Mouse (Mus musculus): Measurements from ENCODE around the gene Enam. TPM values are rescaled to one million over a fixed set of nuclear protein-coding genes. Genes with fewer than 3 reads are reported as not detected.
A peak's percentile ranks its signal among the peaks of the same experiment; 100 is the strongest.
"Not testable (repeated sequence)": the region's sequence is repeated elsewhere in the genome, so short reads cannot be mapped to it uniquely, and the experiment has no call there.

Enam gene
- total RNA-seq, 2 experiments from 2014 or later, result not detected

- H3K27ac ChIP-seq, result no peak overlapping the region
- DNase-seq, result no peak
- no peak for TF ChIP-seq CTCF (IDR thresholded peaks at IDR 0.05)
- intact Hi-C loops (cut with DNase I), result no loop called here
- H3K4me3 ChIP-seq, result no peak overlapping the region
Observed at GRCm38 (mm10) chr5:88540845-88541244, 53.1 kb downstream of the Enam start.

GRCm38 (mm10) chr5:88542651-88543282, 55.0 kb downstream of the Enam start:
- DNase-seq, result peak; percentile 39
- intact Hi-C loops (cut with DNase I), result no loop called here
- Histone ChIP-seq H3K4me3 (peak overlapping the region; percentile 48), H3K27ac (no peak overlapping the region; the same call in 1 of the 2 replicates)
- TF ChIP-seq CTCF (IDR thresholded peaks at IDR 0.05), result peak; percentile 79

DNA sequence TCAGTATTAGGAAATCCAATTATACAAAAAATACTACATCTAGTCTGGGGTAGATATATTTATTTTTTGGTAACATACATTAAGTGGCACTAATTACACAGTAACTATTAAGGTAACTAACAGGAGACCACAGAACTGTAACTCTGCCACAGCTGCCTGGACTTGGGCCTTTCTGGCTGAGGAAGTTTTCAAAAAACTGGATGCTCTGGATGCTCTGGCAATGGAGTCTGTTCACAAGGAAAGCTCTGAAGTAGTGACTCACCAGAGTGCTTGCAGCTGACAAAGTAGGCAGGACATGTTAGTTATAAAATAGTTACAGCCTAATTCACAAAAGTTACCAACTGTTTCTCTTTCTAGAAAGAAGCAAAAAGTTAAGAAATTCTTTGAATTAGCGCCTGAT, 56.6 kb downstream of the Enam start:
- H3K4me3 ChIP-seq; DNase-seq; H3K27ac ChIP-seq; intact Hi-C loops (cut with DNase I): not testable (repeated sequence)

DNA sequence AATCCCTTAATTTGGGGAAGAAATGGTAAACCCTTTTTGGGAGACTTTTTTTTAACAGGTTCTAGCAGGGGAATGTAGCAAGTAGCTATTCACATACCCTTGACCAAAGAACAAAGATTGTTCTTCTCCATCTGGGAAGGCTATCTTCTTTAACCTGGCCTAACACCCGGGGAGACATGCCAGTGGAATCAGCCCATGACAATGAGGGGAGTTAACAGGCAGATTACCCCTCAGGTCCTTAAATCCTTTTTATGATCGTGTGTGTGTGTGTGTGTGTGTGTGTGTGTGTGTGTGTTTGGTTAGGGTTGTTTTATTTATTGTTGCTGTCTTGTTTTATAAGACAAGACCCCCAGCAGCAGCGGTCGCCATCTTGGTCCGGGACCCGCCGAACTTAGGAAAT, 57.8 kb downstream of the Enam start:
- Histone ChIP-seq H3K4me3 (no peak overlapping the region), H3K27ac (no peak overlapping the region)
- DNase-seq, result no peak
- TF ChIP-seq CTCF (IDR thresholded peaks at IDR 0.05), result no peak
- intact Hi-C loops (cut with DNase I), result no loop called here

- Histone ChIP-seq H3K27ac (peak overlapping the region; percentile 98), H3K4me3 (peak overlapping the region; percentile 76)
- DNase-seq, result no peak
- intact Hi-C loops (cut with DNase I), result no loop called here
- TF ChIP-seq CTCF (IDR thresholded peaks at IDR 0.05), result no peak
Observed at GRCm38 (mm10) chr5:88553271-88554085, 65.7 kb downstream of the Enam start.

DNA sequence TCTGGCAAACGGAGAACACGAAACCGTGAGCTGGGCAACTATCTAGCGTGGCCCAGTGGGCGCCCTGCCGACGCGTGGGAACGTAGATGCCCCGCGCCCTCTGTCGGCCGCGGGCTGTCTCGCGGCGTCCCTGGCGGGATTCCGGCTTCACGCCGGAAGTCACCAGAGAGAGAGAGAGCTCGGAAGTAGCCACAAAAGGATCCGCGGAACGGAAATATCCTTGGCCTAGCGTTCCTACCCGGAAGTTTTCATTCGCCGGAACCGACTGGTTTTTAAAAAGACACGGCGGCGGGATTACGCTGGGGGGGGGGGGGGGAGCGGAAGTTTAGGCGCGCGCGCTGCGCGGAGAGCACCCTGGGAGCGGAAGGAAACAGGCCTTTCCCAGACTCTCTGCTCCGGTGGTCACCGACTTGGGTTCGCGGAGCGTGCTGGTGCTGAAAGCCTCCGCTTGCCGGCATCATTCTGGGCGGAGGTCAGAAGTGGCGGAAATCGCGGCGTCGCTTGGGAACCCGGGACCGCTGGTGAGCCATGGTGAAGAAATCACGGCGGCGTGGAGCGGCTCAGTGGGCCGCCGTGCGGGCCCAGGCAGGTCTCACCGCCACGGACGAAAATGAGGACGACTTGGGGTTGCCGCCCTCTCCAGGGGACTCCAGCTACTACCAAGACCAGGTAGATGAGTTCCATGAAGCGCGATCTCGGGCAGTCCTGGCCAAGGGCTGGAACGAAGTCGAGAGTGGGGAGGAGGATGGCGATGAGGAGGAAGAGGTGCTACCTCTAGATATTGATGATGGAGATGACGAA, 66.5 kb downstream of the Enam start, which contains the start of gene Utp3:
TSS of gene Utp3 (plus strand) at position 377 of the 801 bp plus-strand sequence.
- intact Hi-C loops (cut with DNase I), result no loop called here
- peak within 1 kb of the TSS; percentile 98 for H3K27ac ChIP-seq
- TF ChIP-seq CTCF (IDR thresholded peaks at IDR 0.05), result peak; percentile 92
- DNase-seq, result peak; percentile 93
- H3K4me3 ChIP-seq, result peak within 1 kb of the TSS; percentile 76

Other genes with a start within 250 kb of the Enam start
- gene Gm7714, start 219.1 kb upstream of the Enam start, total RNA-seq (2021), result not detected
- gene Prol1, start 170.7 kb upstream of the Enam start, total RNA-seq (2021), result not detected
- not detected for gene Amtn, start 111.9 kb upstream of the Enam start, total RNA-seq (2021)
- gene Ambn, start 32.0 kb upstream of the Enam start, total RNA-seq (2021), result not detected
- under 1 TPM in 1 of 2 experiments, not detected in 1; 0.22 TPM for gene Jchain, start 39.9 kb downstream of the Enam start, total RNA-seq (2021)
- 10 to 100 TPM; 23.6 to 25.7 TPM for gene Utp3, start 66.5 kb downstream of the Enam start, total RNA-seq (2021)
- 1 to 10 TPM; 6.3 to 7.4 TPM for gene Rufy3, start 77.1 kb downstream of the Enam start, total RNA-seq (2021)
- 100 to 1,000 TPM; 125 to 167 TPM for gene Grsf1, start 188.2 kb downstream of the Enam start, total RNA-seq (2021)
- gene Mob1b, start 232.9 kb downstream of the Enam start, total RNA-seq (2021), result 10 to 100 TPM; 18.8 to 23.3 TPM